Mouse (Mus musculus): ENCODE measurements around the gene Baiap2.

DNA sequence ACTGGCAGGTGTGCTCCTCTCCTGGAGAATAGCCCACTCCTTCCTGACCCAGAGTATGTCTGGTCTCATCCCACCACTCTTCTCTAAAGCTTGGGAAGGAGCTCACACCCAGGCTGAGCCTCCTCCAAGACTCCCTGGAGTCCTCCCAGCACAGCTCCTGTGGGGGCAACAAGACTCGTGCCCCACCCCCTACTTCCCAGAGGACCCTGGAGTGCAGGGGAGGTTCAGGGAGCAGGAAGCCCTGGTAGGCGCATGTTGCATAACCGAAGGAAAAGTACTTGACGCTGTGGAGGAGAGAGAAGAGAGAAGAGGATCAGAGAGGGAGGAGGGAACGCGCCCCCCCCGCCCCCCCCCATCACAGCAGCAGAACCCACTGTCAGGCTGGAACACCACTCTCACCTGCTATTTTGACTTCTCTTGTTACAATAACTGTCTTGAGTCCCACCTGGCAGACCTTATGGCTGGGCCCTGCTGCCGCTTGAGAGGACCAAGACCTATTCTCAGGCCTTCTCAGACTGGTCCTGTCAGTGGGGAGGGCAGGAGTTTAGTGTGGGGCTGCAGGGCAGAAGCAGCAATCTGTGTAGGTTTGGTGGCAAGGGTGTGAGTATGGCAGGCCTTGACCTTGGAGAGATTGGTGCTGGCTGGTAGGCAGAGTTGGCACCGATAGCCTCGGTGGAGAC, 48.2 kb downstream of the Baiap2 start:
- no peak for TF ChIP-seq CTCF (IDR thresholded peaks at IDR 0.05; ENCODE audit: low read depth)
- TF ChIP-seq EP300 (IDR thresholded peaks at IDR 0.05; ENCODE audit: low read depth), result no peak

All from liver, postnatal 0 days (tissue).